Mouse (Mus musculus) ovary, postnatal 10 days (tissue): ENCODE results near the gene Fxyd6.

Experiments used
- DNase-seq: peaks from one replicate; pipeline ENCODE4 v3.0.0; 2022; ENCODE audit warnings: low spot score

Gene Fxyd6

GRCm38 (mm10) chr9:45370117-45370561 lies at the start of gene Fxyd6:
TSS of gene Fxyd6 (plus strand) at chr9:45370185.
- DNase-seq = peak; percentile 38

GRCm38 (mm10) chr9:45321465-45321864 lies 48.5 kb upstream of the Fxyd6 start:
- DNase-seq = no peak

GRCm38 (mm10) chr9:45321946-45322430 lies 48.0 kb upstream of the Fxyd6 start:
- DNase-seq = no peak

GRCm38 (mm10) chr9:45326390-45326789 lies 43.6 kb upstream of the Fxyd6 start:
- DNase-seq = no peak

GRCm38 (mm10) chr9:45328263-45328662 lies 41.7 kb upstream of the Fxyd6 start:
- DNase-seq = no peak

- DNase-seq = no peak
Measured at GRCm38 (mm10) chr9:45329577-45329976, 40.4 kb upstream of the Fxyd6 start.

GRCm38 (mm10) chr9:45337406-45337805 lies 32.6 kb upstream of the Fxyd6 start:
- no peak for DNase-seq

- DNase-seq = no peak
Measured at GRCm38 (mm10) chr9:45343066-45343465, 26.9 kb upstream of the Fxyd6 start.

GRCm38 (mm10) chr9:45345516-45345915 lies 24.5 kb upstream of the Fxyd6 start:
- no peak for DNase-seq

GRCm38 (mm10) chr9:45346276-45346675 lies 23.7 kb upstream of the Fxyd6 start:
- no peak for DNase-seq

- no peak for DNase-seq
Measured at GRCm38 (mm10) chr9:45348560-45348959, 21.4 kb upstream of the Fxyd6 start.

GRCm38 (mm10) chr9:45349181-45349580 lies 20.8 kb upstream of the Fxyd6 start:
- DNase-seq = no peak

GRCm38 (mm10) chr9:45349851-45350250 lies 20.1 kb upstream of the Fxyd6 start:
- DNase-seq = no peak

- DNase-seq = no peak
Measured at GRCm38 (mm10) chr9:45355192-45355591, 14.8 kb upstream of the Fxyd6 start.

- no peak for DNase-seq
Measured at GRCm38 (mm10) chr9:45358356-45358755, 11.6 kb upstream of the Fxyd6 start.

- DNase-seq = no peak
Measured at GRCm38 (mm10) chr9:45362051-45362461, 7.9 kb upstream of the Fxyd6 start.

GRCm38 (mm10) chr9:45363639-45364214 lies 6.3 kb upstream of the Fxyd6 start:
- no peak for DNase-seq

- no peak for DNase-seq
Measured at GRCm38 (mm10) chr9:45367716-45368115, 2.3 kb upstream of the Fxyd6 start.

- DNase-seq = no peak
Measured at GRCm38 (mm10) chr9:45368341-45368901, 1.6 kb upstream of the Fxyd6 start.

- DNase-seq = no peak
Measured at GRCm38 (mm10) chr9:45370616-45371336, 791 bp downstream of the Fxyd6 start.

GRCm38 (mm10) chr9:45371337-45371707 lies 1.3 kb downstream of the Fxyd6 start:
- DNase-seq = no peak

GRCm38 (mm10) chr9:45373896-45374295 lies 3.9 kb downstream of the Fxyd6 start:
- DNase-seq = no peak

- DNase-seq = no peak
Measured at GRCm38 (mm10) chr9:45374988-45375502, 5.1 kb downstream of the Fxyd6 start.
